Mouse (Mus musculus) midbrain, embryonic 10.5 days (tissue): ENCODE results near the gene Foxn3. TPM values are rescaled to one million over a fixed set of nuclear protein-coding genes. Genes with fewer than 3 reads are reported as not detected.

Source experiments
- DNase-seq: peaks from one replicate; pipeline ENCODE4 v3.0.0-alpha.2; 2017; ENCODE audit warnings: low spot score
- H3K27ac ChIP-seq: fragments of 300-500 bp; sonication (generic); replicated peaks from 2 replicates; pipeline ENCODE4 v1.5.1; 2016; ENCODE audit warnings: mild to moderate bottlenecking
- H3K27me3 ChIP-seq: fragments of 300-500 bp; sonication (generic); 2 replicates; pipeline ENCODE4 v1.6.1; 2016; ENCODE audit warnings: low read depth, mild to moderate bottlenecking; ENCODE audit not compliant: poor library complexity, severe bottlenecking
- H3K36me3 ChIP-seq: fragments of 300-500 bp; sonication (generic); 2 replicates; pipeline ENCODE4 v1.6.1; 2016; ENCODE audit warnings: mild to moderate bottlenecking, moderate library complexity
- H3K4me1 ChIP-seq: fragments of 300-500 bp; sonication (generic); 2 replicates; pipeline ENCODE4 v1.6.1; 2016
- H3K4me3 ChIP-seq: fragments of 300-500 bp; sonication (generic); 2 replicates; pipeline ENCODE4 v1.5.1; 2016; ENCODE audit warnings: mild to moderate bottlenecking, moderate library complexity
- H3K9me3 ChIP-seq: fragments of 300-500 bp; sonication (generic); replicated peaks from 2 replicates; pipeline ENCODE4 v1.6.1; 2016; ENCODE audit warnings: mild to moderate bottlenecking
- WGBS: fragments of 180-500 bp; shearing (Covaris S2); methylation state at CpG from one replicate; pipeline ENCODE4 v1.1.7; 2016; 5-methylcytosine and 5-hydroxymethylcytosine counted together
- polyA plus RNA-seq: library from polyadenylated mRNA; unstranded; fragments of >200 nt; fragmentation: Nextera tagmentation; extraction: Ambion mirVana; gene quantifications from 2 replicates; pipeline ENCODE4 v1.2.1, GENCODE M21; 2016

Gene Foxn3
- polyA plus RNA-seq, 1 experiment from 2014 or later: 51.8 TPM

DNA sequence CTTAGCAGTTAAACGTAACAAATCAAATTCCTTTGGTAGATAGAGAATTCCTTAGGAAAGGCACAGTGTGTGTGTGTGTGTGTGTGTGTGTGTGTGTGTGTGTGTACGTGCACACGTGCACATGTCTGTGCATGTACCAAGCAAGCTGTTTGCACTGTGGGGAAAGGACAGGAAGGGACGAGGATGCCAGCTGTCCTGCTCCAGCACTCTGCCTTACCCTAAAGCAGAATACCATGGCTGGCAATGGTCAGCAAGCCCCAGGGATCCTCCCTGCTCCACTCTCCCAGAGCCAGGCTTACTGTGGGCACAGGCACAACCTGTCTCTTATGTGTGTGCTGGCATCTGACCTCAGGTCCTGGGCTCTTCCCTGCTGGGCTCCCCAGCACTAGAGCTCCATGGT, 218.1 kb downstream of the Foxn3 start:
- 84% methylated on average over 4 of the region's 4 CpGs for WGBS
- H3K27me3 ChIP-seq: no peaks in the 10 kb centered on the region
- no peaks in the 10 kb centered on the region for H3K9me3 ChIP-seq
- H3K4me3 ChIP-seq: no peak overlapping the region
- H3K36me3 ChIP-seq: peaks cover 10% of the 10 kb centered on the region
- DNase-seq: no peak
- H3K4me1 ChIP-seq: peaks cover 91% of the 10 kb centered on the region
- peak overlapping the region; percentile 49; the same call in 1 of the 2 replicates for H3K27ac ChIP-seq

GRCm38 (mm10) chr12:99343378-99343777, 220.0 kb downstream of the Foxn3 start:
- 96% methylated on average over 2 of the region's 2 CpGs for WGBS
- Histone ChIP-seq H3K9me3 (no peaks in the 10 kb centered on the region), H3K36me3 (peaks cover 13% of the 10 kb centered on the region), H3K27me3 (no peaks in the 10 kb centered on the region), H3K27ac (0 out of 2 replicates have a peak overlapping the region, but pooled peaks have one; percentile 84), H3K4me3 (no peak overlapping the region), H3K4me1 (peaks cover 97% of the 10 kb centered on the region)
- no peak for DNase-seq

GRCm38 (mm10) chr12:99342160-99342559, 221.2 kb downstream of the Foxn3 start:
- 7% methylated on average over 3 of the region's 3 CpGs for WGBS
- no peaks in the 10 kb centered on the region for H3K9me3 ChIP-seq
- H3K36me3 ChIP-seq: peaks cover 26% of the 10 kb centered on the region
- H3K27me3 ChIP-seq: no peaks in the 10 kb centered on the region
- no peak overlapping the region for H3K4me3 ChIP-seq
- H3K4me1 ChIP-seq: peaks cover 95% of the 10 kb centered on the region
- H3K27ac ChIP-seq: peak overlapping the region; percentile 84
- peak; percentile 28 for DNase-seq

DNA sequence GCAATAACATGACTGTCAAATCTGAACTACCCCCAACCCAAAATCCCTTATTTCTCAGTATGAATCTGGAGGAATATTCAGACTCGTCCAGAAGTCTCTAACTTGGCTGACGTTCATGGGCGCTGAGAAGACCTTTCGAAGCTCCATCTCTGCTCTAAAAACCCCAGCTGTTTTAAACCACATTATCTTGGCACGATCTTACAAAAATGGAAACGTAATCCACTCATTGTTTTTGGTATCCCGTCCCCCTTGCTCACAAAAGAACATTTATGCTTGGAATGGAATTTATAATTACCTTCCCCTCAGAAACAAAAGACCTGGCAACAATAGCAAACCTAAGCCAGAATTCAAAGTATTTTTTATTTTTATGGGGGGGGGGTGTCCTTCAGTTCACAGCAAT, 221.6 kb downstream of the Foxn3 start:
- H3K4me1 ChIP-seq: peaks cover 95% of the 10 kb centered on the region
- no peak for DNase-seq
- H3K36me3 ChIP-seq: peaks cover 26% of the 10 kb centered on the region
- no peak overlapping the region for H3K4me3 ChIP-seq
- no peaks in the 10 kb centered on the region for H3K9me3 ChIP-seq
- WGBS: 34% methylated on average over 7 of the region's 7 CpGs
- H3K27ac ChIP-seq: peak overlapping the region; percentile 84
- H3K27me3 ChIP-seq: no peaks in the 10 kb centered on the region

DNA sequence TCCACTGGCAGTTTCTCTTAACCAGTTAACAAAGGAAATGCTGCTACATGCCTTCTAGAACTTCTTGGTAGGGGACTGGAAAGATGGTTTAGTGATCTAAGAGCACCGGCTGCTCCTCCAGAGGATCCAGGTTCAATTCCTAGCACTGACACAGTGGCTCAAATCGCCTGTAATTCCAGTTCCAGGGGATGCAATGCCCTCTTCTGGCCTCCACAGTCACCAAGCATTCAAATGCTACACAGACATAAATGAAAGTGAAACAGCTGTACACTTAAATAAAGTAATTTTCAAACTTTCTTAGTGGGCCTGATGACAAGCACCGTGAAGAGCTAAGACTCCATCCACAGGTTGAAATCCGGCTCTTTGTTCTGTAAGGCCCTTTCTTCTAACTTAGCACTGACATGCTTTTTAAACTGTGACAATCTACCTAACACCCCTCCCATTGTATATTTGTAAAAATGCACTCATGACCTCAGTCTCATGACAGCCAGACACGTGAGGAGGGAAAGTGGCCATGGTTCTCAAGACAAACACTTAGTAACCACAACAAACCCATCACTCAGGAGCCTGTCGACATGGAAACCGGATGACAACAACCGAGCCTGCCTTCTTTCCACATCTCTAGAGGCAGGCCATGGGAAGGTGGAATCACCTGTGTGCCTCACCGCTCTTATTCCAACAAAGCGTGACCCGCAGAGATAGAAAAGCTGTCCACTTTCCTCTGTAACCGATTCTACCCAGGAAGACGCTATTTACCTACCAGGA, 222.8 kb downstream of the Foxn3 start:
- H3K27me3 ChIP-seq: no peaks in the 10 kb centered on the region
- peak; percentile 45 for DNase-seq
- no peaks in the 10 kb centered on the region for H3K9me3 ChIP-seq
- H3K27ac ChIP-seq: peak overlapping the region; percentile 84
- no peak overlapping the region for H3K4me3 ChIP-seq
- peaks cover 95% of the 10 kb centered on the region for H3K4me1 ChIP-seq
- H3K36me3 ChIP-seq: peaks cover 26% of the 10 kb centered on the region
- WGBS: 80% methylated on average over 13 of the region's 13 CpGs

GRCm38 (mm10) chr12:99339640-99340325, 223.6 kb downstream of the Foxn3 start:
- H3K27me3 ChIP-seq: no peaks in the 10 kb centered on the region
- DNase-seq: peak; percentile 84
- H3K36me3 ChIP-seq: peaks cover 26% of the 10 kb centered on the region
- peaks cover 95% of the 10 kb centered on the region for H3K4me1 ChIP-seq
- H3K9me3 ChIP-seq: no peaks in the 10 kb centered on the region
- peak overlapping the region; percentile 84 for H3K27ac ChIP-seq
- 56% methylated on average over 11 of the region's 11 CpGs for WGBS
- H3K4me3 ChIP-seq: no peak overlapping the region

GRCm38 (mm10) chr12:99338754-99339153, 224.6 kb downstream of the Foxn3 start:
- no peak for DNase-seq
- Histone ChIP-seq H3K27ac (peak overlapping the region; percentile 84), H3K27me3 (no peaks in the 10 kb centered on the region), H3K9me3 (no peaks in the 10 kb centered on the region), H3K4me3 (no peak overlapping the region), H3K36me3 (peaks cover 26% of the 10 kb centered on the region), H3K4me1 (peaks cover 97% of the 10 kb centered on the region)
- 97% methylated on average over 2 of the region's 2 CpGs for WGBS

- 96% methylated on average over 3 of the region's 3 CpGs for WGBS
- H3K27ac ChIP-seq: peak overlapping the region; percentile 72
- peaks cover 97% of the 10 kb centered on the region for H3K4me1 ChIP-seq
- DNase-seq: no peak
- H3K4me3 ChIP-seq: no peak overlapping the region
- H3K9me3 ChIP-seq: no peaks in the 10 kb centered on the region
- no peaks in the 10 kb centered on the region for H3K27me3 ChIP-seq
- H3K36me3 ChIP-seq: peaks cover 42% of the 10 kb centered on the region
These were observed 226.3 kb downstream of the Foxn3 start for GRCm38 (mm10) chr12:99337171-99337435.

GRCm38 (mm10) chr12:99336349-99337170, 226.8 kb downstream of the Foxn3 start:
- Histone ChIP-seq H3K4me1 (peaks cover 97% of the 10 kb centered on the region), H3K27me3 (no peaks in the 10 kb centered on the region), H3K4me3 (no peak overlapping the region), H3K27ac (peak overlapping the region; percentile 72), H3K9me3 (no peaks in the 10 kb centered on the region), H3K36me3 (peaks cover 43% of the 10 kb centered on the region)
- 64% methylated on average over 12 of the region's 12 CpGs for WGBS
- DNase-seq: no peak

GRCm38 (mm10) chr12:99335628-99336027, 227.8 kb downstream of the Foxn3 start:
- H3K4me1 ChIP-seq: peaks cover 97% of the 10 kb centered on the region
- peaks cover 38% of the 10 kb centered on the region for H3K36me3 ChIP-seq
- no peaks in the 10 kb centered on the region for H3K27me3 ChIP-seq
- H3K9me3 ChIP-seq: no peaks in the 10 kb centered on the region
- 89% methylated on average over 9 of the region's 9 CpGs for WGBS
- H3K27ac ChIP-seq: peak overlapping the region; percentile 57; the same call in 1 of the 2 replicates
- no peak for DNase-seq
- no peak overlapping the region for H3K4me3 ChIP-seq

DNA sequence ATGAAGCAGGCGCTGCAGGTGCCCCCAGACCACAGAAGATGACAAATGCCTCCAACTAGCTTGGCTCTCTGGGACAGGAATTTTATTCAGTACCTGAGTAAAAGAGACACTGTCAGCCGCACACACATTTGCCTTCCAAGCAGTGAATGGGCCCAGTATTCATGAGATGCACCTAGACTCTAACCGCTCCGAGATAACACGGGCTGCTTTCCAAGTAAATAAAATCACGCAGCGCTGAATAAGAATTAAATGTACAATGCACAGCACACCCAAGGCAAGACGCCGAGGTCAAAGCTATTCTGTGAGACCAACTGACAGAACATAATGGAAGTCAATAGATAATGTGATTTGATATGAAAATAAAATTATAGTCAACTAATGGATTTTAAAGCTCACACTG, 229.4 kb downstream of the Foxn3 start:
- Histone ChIP-seq H3K36me3 (peaks cover 33% of the 10 kb centered on the region), H3K4me3 (no peak overlapping the region), H3K27ac (peak overlapping the region; percentile 6; the same call in 1 of the 2 replicates), H3K27me3 (no peaks in the 10 kb centered on the region), H3K9me3 (no peaks in the 10 kb centered on the region), H3K4me1 (peaks cover 97% of the 10 kb centered on the region)
- 89% methylated on average over 9 of the region's 9 CpGs for WGBS
- DNase-seq: no peak

GRCm38 (mm10) chr12:99333304-99333968, 229.9 kb downstream of the Foxn3 start:
- no peaks in the 10 kb centered on the region for H3K27me3 ChIP-seq
- no peak for DNase-seq
- H3K9me3 ChIP-seq: no peaks in the 10 kb centered on the region
- H3K27ac ChIP-seq: peak overlapping the region; percentile 88; the same call in 1 of the 2 replicates
- WGBS: 87% methylated on average over 20 of the region's 20 CpGs
- peaks cover 30% of the 10 kb centered on the region for H3K36me3 ChIP-seq
- peaks cover 97% of the 10 kb centered on the region for H3K4me1 ChIP-seq
- no peak overlapping the region for H3K4me3 ChIP-seq
